Mouse (Mus musculus): ENCODE results near the gene Tmem254a. TPM values are rescaled to one million over a fixed set of nuclear protein-coding genes. Genes with fewer than 3 reads are reported as not detected.
"Not testable (repeated sequence)": the region's sequence is repeated elsewhere in the genome, so short reads cannot be mapped to it uniquely, and the experiment has no call there.

Gene Tmem254a
- polyA plus RNA-seq, 1 experiment from 2014 or later = 3.0 TPM

GRCm38 (mm10) chr14:25885886-25886285 is 41.6 kb downstream of the Tmem254a start:
- H3K27me3 ChIP-seq; H3K9me3 ChIP-seq; H3K9ac ChIP-seq; H3K4me1 ChIP-seq; H3K4me3 ChIP-seq; ATAC-seq (ENCODE audit: borderline replicate concordance, extremely low read depth, low FRiP score, low TSS enrichment); H3K4me2 ChIP-seq; H3K27ac ChIP-seq; H3K36me3 ChIP-seq: not testable (repeated sequence)
- no CpG with 5 or more reads among the region's 12 CpGs for WGBS

GRCm38 (mm10) chr14:25881769-25882168 is 45.7 kb downstream of the Tmem254a start:
- not testable (repeated sequence) for H3K9me3 ChIP-seq; H3K27me3 ChIP-seq; ATAC-seq (ENCODE audit: borderline replicate concordance, extremely low read depth, low FRiP score, low TSS enrichment); H3K4me3 ChIP-seq; H3K9ac ChIP-seq; H3K4me2 ChIP-seq; H3K27ac ChIP-seq; H3K36me3 ChIP-seq; H3K4me1 ChIP-seq
- no CpG with 5 or more reads among the region's 9 CpGs for WGBS

GRCm38 (mm10) chr14:25876640-25877039 is 50.8 kb downstream of the Tmem254a start:
- H3K4me3 ChIP-seq; H3K9me3 ChIP-seq; H3K4me2 ChIP-seq; H3K27ac ChIP-seq; H3K27me3 ChIP-seq; H3K9ac ChIP-seq; ATAC-seq (ENCODE audit: borderline replicate concordance, extremely low read depth, low FRiP score, low TSS enrichment); H3K36me3 ChIP-seq: not testable (repeated sequence)
- H3K4me1 ChIP-seq = peaks cover 16% of the 10 kb centered on the region
- WGBS = no CpG with 5 or more reads among the region's 7 CpGs

Other genes with a start within 250 kb of the Tmem254a start
- gene Ppif, start 233.5 kb downstream of the Tmem254a start, polyA plus RNA-seq (2015; fragmentation: Nextera tagmentation; extraction: Ambion mirVana) = 23.1 and 24.3 TPM in 2 replicates
- 21.4 and 22.4 TPM in 2 replicates for gene Zcchc24, start 158.6 kb downstream of the Tmem254a start, polyA plus RNA-seq (2015; fragmentation: Nextera tagmentation; extraction: Ambion mirVana)
- 23.3 and 26.1 TPM in 2 replicates for gene Anxa11, start 85.5 kb downstream of the Tmem254a start, polyA plus RNA-seq (2015; fragmentation: Nextera tagmentation; extraction: Ambion mirVana)
- 2.5 and 2.7 TPM in 2 replicates for gene Plac9a, start 24.6 kb downstream of the Tmem254a start, polyA plus RNA-seq (2015; fragmentation: Nextera tagmentation; extraction: Ambion mirVana)
- not detected in 2 replicates for gene Cphx1, start 10.6 kb upstream of the Tmem254a start, polyA plus RNA-seq (2015; fragmentation: Nextera tagmentation; extraction: Ambion mirVana)
- gene Duxbl1, start 50.9 kb upstream of the Tmem254a start, polyA plus RNA-seq (2015; fragmentation: Nextera tagmentation; extraction: Ambion mirVana) = 1.3 and 2.3 TPM in 2 replicates
- gene Gm9780, start 115.0 kb upstream of the Tmem254a start, polyA plus RNA-seq (2015; fragmentation: Nextera tagmentation; extraction: Ambion mirVana) = 60.0 and 62.6 TPM in 2 replicates
- 39.1 and 42.6 TPM in 2 replicates for gene Tmem254c, start 139.7 kb upstream of the Tmem254a start, polyA plus RNA-seq (2015; fragmentation: Nextera tagmentation; extraction: Ambion mirVana)
- not detected in 2 replicates for gene Cphx2, start 153.8 kb upstream of the Tmem254a start, polyA plus RNA-seq (2015; fragmentation: Nextera tagmentation; extraction: Ambion mirVana)
- gene Cphx3, start 154.6 kb upstream of the Tmem254a start, polyA plus RNA-seq (2015; fragmentation: Nextera tagmentation; extraction: Ambion mirVana) = not detected in 2 replicates
- gene Duxbl2, start 190.7 kb upstream of the Tmem254a start, polyA plus RNA-seq (2015; fragmentation: Nextera tagmentation; extraction: Ambion mirVana) = 0.34 and 0.52 TPM in 2 replicates